Mouse (Mus musculus) monocyte, adult 2 months (primary cell): ENCODE data around the gene Hbs1l.

Source experiments
- DNase-seq, 2 experiments: peaks; one replicate each; pipeline ENCODE4 v3.0.0; 2022; ENCODE audit warnings: low spot score in 2 of 2, low read depth in 1 of 2

Gene Hbs1l

DNA sequence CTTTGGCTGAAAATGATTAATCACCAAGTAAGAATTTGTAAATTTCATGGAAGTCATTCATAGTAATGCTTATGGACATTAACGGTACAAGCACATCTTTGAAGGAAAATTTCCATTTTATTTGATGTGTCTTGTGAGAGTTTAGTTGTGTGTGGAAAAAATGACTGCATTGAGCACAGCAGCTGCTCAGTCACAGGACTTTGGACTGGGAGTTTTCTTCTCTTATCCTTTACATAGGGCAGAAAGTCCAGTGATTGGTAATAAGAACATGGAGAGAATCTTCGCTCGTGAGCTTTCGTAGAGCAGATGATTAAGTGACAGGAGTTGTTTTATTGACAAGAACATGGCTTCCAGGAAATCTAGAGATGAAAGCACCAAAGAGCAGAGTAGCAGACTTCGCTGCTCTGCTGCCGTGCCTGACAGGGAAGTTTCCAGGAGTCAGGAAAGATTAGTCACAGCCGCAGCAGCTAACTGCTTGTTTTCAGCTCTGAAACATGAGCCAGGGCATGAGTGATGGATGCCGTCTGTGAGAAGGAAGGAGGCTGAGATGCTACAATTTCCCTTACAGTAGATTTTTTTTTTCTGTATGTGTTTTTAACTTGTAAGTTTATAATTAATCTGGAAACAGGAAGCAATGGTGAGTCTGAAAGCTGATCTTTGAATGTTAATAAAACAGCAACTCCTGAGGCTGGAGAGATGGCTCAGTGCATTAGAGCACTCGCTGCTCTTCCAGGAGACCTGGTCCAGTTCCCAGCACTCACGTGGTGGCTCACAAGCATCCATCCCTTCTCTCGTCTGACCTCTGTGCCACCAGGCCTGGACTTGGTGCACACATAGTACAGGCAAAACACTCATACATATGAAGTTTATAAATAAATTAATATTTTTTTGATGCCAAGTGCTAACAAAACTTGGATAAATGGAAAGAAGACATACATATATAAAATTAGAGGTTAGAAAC lies 9.2 kb downstream of the Hbs1l start:
- DNase-seq = no peak

DNA sequence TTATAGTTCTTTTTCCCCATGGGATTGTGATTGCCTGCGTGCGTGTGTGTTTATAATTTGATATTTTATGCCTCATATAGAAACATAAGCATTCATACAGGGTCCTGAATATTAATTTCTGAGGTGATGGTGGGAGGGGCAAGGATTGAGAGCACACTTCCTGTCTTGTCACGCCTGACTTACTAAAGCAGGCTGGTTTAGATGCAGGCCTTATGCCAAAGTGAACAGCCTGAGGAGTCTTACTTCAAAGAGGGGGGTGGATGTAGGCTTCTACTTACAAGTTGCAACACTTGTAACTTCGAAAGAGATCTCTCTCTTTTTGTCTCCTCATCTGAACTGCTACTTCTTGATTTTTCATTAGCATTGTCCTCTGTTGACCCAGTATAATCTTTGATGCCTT lies 18.0 kb downstream of the Hbs1l start:
- no peak for DNase-seq

GRCm38 (mm10) chr10:21316123-21316522 lies 20.3 kb downstream of the Hbs1l start:
- DNase-seq = no peak

GRCm38 (mm10) chr10:21318250-21318649 lies 22.5 kb downstream of the Hbs1l start:
- DNase-seq = no peak

DNA sequence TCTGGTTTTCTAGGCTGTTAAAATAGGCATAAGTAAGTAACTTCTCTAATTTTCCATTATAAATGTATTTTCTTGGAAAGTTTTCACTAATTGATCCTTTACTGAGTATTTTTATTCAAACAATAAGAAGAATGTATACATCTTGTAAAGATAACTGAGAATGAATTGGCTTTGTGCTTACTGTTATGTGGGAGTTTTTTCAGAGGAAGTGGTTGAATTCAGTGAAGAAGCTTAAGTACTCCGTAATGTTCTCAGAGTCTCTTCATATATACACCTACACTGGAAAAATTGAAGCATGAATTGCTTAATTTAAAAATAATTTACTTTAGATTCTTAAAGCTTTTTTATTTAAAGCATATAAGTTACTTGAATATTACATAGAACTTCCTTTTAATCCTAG lies 23.2 kb downstream of the Hbs1l start:
- DNase-seq = no peak

GRCm38 (mm10) chr10:21320601-21321000 lies 24.8 kb downstream of the Hbs1l start:
- no peak for DNase-seq

DNA sequence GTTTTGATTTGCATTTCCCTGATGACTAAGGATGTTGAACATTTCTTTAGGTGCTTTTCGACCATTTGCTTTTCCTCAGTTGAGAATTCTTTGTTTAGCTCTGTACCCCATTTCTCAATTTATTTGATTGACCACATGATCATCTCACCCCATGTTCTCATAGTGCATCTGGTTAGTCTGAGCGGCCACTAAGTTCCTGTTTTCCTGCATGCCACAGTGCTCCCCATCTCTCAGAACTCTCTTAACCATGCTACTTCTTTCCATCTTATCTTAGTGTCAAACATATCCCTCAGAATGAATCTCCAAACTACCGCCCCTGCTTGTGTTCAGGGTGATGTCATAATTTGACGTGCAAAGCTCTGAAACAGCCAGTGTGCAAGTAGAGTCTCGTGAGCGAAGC lies 30.6 kb downstream of the Hbs1l start:
- DNase-seq = no peak

GRCm38 (mm10) chr10:21327605-21328135 lies 31.9 kb downstream of the Hbs1l start:
- no peak for DNase-seq

DNA sequence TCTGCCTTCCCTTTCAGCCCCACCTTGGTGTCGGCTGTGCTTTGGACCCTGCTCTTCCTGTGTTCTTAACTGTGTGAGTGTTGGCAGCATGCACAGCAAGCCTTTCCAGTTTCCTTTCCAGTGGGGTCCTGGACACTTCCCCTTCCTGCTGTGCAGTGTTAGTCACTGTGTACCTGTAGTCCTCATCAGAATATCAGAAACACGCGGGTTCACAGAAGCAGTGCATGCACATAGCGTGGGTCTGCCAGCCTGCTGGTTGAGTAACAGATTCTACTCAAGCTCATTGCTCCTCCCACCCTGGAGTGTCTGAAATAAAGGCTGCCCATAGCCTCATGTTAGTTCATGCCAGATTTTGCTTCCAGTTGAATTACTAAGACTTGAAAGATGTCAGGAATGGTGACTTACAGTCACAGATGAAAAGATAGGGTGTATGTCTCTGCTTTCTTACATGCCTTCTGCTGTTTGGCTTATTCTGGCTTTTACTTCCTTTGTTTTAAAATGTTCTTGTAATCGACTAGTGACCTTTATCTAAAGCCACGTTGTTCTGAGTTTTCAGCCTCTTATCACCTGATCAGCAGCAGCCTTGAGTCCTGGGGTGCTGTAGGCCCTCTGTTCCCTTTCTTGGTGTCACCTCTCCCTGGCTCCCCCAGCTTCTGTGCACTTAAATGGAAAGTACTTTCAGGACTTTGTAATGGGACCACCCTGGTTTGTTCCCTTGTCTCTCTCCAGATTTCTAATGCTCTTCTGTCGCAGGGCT lies 38.7 kb downstream of the Hbs1l start:
- no peak for DNase-seq

DNA sequence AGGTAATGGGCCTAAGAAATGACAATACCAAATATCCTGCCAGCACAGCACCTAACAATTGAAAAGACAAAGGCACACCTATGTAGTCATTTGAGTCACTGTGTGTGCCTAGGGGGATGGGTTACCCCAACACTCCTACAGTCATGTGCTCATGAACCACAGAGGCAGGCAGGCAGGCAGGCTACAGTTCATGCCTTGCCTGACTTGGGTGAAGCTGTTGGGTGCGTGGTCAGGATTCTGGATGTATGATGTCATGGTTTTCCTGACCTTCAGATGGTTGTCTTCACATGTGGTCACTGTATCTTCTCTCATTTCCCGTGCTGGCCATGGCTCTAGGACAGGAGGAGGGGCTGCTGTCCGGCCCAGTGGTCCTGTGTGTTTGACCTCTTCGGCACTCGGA lies 39.8 kb downstream of the Hbs1l start:
- no peak for DNase-seq

DNA sequence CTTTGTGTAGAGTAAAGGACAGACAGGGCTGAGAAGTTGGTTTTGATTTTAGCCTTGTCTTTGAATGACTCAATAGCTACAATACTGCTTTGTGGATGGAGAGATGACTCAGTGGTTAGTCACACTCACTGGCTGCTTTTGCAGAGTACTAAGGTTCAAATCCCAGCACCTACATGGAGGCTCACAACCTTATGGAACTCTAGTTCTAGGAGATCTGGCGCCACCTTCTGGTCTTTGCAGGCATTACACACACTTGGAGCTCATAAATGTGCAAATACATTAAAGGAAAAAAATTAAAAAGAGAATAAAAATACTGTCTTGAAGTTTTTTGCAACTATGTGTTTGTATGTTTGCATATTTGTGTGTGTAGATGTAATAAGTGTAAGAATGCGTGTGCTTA lies 41.4 kb downstream of the Hbs1l start:
- no peak for DNase-seq

DNA sequence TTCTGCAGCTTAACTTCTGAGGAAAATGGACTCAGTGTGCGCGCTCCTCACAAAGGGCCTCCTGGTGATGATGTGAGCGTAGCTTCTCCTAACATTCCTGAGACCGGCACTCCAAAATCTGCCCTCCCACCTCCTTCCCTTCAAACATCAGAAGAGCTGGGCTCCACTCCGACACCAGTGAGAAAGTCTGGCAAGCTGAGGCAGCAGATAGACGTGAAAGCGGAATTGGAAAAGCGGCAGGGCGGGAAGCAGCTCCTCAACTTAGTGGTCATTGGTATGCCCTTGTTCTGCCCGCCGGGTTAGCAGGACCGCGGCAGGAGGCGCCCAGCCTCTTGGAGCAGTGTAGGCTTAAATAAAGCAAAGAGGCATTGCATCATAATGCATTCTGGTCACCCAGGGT lies 45.9 kb downstream of the Hbs1l start:
- DNase-seq = no peak

GRCm38 (mm10) chr10:21342331-21343005 lies 46.7 kb downstream of the Hbs1l start:
- DNase-seq = no peak

DNA sequence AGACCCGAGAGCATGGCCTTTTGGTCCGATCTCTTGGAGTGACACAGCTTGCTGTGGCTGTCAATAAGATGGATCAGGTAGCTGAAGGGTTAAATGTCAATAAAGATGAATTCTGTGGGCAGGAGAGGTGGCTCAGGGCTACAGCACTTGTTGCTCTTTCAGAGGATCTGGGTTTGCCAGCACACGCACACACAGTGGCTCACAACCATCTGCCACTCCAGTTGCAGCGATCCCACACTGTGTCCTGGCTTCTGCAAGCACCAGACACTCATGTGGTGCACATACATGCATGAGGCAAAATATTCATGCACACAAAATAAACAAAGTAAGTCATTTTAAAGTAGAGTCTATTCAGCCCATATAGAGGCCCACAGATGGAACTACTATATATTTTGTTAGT lies 51.6 kb downstream of the Hbs1l start:
- no peak for DNase-seq

DNA sequence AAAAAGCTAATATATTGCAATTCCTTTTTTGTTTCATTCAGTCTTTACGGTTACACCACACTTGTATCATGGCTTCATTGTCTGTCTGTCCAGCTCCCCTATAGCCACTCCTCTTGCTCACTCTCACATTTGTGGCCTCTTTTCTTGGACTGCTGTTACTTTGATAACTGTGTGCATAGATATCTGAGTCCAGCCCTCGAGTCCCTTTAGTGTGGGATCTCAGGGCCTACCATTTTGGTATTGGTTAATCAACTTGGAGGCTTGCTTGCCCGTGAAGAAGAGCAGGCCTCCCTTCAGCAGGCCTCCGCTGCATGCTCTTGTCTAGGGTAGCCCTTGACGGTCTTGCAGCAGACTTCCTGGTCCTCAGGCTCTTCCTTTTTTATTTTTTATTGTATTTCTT lies 53.7 kb downstream of the Hbs1l start:
- DNase-seq = no peak

- no peak for DNase-seq
Measured at GRCm38 (mm10) chr10:21349946-21350345, 54.2 kb downstream of the Hbs1l start.

DNA sequence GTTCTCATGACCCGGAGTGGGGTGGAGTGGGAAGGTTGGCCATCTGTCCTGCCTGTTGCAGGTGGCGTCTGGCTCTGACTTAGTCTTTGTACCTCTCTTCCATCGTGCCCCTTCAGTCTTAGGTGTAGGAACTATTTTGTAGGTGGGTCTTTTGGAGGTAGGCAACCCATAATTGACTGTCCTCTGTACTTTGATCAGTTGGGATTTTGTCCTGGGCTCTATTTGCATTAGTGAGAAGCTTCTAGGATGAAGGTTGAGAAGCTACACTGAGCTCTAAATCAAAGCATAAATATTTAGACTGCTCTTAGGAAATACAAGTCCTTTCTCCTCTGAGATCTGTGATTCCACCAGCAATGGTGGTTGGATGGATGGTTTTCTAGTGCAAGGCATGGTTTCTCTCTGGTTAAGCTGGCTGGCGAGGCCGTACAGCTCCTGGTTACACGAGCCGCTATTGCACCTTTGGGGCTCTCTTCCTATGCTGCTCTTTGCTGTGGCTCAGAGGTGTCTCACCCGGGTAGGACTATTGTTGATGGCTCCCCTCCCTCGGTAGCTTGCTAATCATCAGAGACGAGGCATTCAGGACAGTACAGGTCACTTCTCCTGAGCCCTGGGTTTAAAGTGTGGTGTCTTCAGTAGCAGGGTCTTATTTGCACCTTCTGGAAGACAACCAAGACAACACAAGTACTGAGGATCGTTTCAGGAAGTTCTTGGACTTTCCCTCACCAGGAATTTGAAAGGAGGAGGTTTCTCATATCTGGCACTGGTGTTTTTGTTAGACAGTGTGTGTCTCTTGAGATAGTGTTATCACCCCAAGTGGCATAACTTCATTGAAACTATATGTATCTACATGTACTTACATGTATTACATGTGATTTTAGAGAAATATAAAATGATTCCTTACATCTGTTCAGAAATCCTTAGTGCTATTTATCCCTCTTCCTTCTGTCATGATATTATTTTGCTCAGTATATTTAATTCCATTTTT lies 55.0 kb downstream of the Hbs1l start:
- no peak for DNase-seq

GRCm38 (mm10) chr10:21351766-21352165 lies 56.0 kb downstream of the Hbs1l start:
- no peak for DNase-seq

- no peak for DNase-seq
Measured at GRCm38 (mm10) chr10:21353890-21354289, 58.1 kb downstream of the Hbs1l start.

DNA sequence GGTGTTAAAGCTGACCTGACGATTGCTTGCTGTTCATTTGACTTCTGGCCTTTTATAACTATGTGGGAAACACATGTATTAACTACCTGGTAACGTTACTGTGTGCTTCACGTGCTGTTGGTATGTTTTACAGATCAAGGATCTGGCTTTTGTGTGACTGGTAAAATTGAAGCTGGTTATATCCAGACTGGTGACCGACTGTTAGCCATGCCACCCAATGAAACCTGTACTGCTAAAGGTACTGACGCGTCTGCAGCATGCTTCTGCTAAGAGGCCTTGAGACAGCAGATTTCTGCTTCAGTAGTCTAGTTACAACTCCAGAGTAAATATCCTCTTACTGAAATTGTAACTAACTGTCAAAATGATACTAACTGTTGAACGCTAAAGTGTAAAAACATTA lies 58.7 kb downstream of the Hbs1l start:
- no peak for DNase-seq
